Mouse (Mus musculus) myocyte (in vitro differentiated cells): ENCODE results near the gene Mfsd10. TPM values are rescaled to one million over a fixed set of nuclear protein-coding genes. Genes with fewer than 3 reads are reported as not detected.
A peak's percentile ranks its signal among the peaks of the same experiment; 100 is the strongest.

Experiments
- H3K27me3 ChIP-seq: one replicate; pipeline ENCODE4 v1.6.1; 2011; ENCODE audit not compliant: control insufficient read depth, insufficient read depth, insufficient read length
- H3K36me3 ChIP-seq: one replicate; pipeline ENCODE4 v1.6.1; 2011; ENCODE audit not compliant: control insufficient read depth, insufficient read depth
- H3K4me2 ChIP-seq: one replicate; pipeline ENCODE4 v1.6.1; 2011; ENCODE audit warnings: low read depth, control low read depth
- H3K4me3 ChIP-seq: one replicate; pipeline ENCODE4 v1.5.1; 2011; ENCODE audit warnings: mild to moderate bottlenecking, control low read depth, moderate library complexity
- H3K79me2 ChIP-seq: one replicate; pipeline ENCODE4 v1.6.1; 2011; ENCODE audit not compliant: control insufficient read depth, insufficient read depth
- H3ac ChIP-seq: one replicate; pipeline ENCODE4 v1.6.1; 2011; ENCODE audit not compliant: control insufficient read depth, insufficient read length
- CEBPB ChIP-seq: IDR thresholded peaks from 2 replicates; pipeline ENCODE4 v1.6.1; 2011; ENCODE audit warnings: mild to moderate bottlenecking, moderate library complexity; ENCODE audit not compliant: poor library complexity, insufficient read depth, severe bottlenecking
- E2F4 ChIP-seq: IDR thresholded peaks from one replicate; pipeline ENCODE4 v1.6.1; 2011; ENCODE audit warnings: mild to moderate bottlenecking, control low read depth, moderate library complexity; ENCODE audit not compliant: insufficient read depth
- MAX ChIP-seq: IDR thresholded peaks from one replicate; pipeline ENCODE4 v1.6.1; 2011; ENCODE audit warnings: low read depth, mild to moderate bottlenecking, control low read depth
- MYOD1 ChIP-seq, 3 experiments: IDR thresholded peaks; one replicate each; pipeline ENCODE4 v1.6.1; 2011; ENCODE audit warnings: control low read depth in 2 of 3, low read depth in 2 of 3, mild to moderate bottlenecking in 2 of 3, moderate library complexity in 1 of 3; ENCODE audit not compliant: insufficient read length in 2 of 3, control insufficient read depth in 1 of 3
- MYOG ChIP-seq, 3 experiments: IDR thresholded peaks; one replicate each; pipeline ENCODE4 v1.6.1; 2011; ENCODE audit warnings: control low read depth in 2 of 3, low read depth in 2 of 3, mild to moderate bottlenecking in 2 of 3; ENCODE audit not compliant: insufficient read length in 2 of 3, control insufficient read depth in 1 of 3, insufficient read depth in 1 of 3
- POLR2A ChIP-seq: IDR thresholded peaks from one replicate; pipeline ENCODE4 v1.6.1; 2011; ENCODE audit warnings: low read depth, mild to moderate bottlenecking, control low read depth, moderate library complexity; ENCODE audit not compliant: insufficient read length
- POLR2AphosphoS2 ChIP-seq: IDR thresholded peaks from one replicate; pipeline ENCODE4 v1.6.1; 2011; ENCODE audit warnings: low read depth, control low read depth; ENCODE audit not compliant: insufficient read length
- REST ChIP-seq: IDR thresholded peaks from one replicate; pipeline ENCODE4 v1.6.1; 2011; ENCODE audit warnings: mild to moderate bottlenecking, control low read depth, moderate library complexity; ENCODE audit not compliant: insufficient read depth, insufficient read length
- SRF ChIP-seq: IDR thresholded peaks from one replicate; pipeline ENCODE4 v1.6.1; 2011; ENCODE audit warnings: low read depth; ENCODE audit not compliant: control insufficient read depth, insufficient read length
- TCF12 ChIP-seq: IDR thresholded peaks from one replicate; pipeline ENCODE4 v1.6.1; 2011; ENCODE audit warnings: mild to moderate bottlenecking, control low read depth; ENCODE audit not compliant: poor library complexity, insufficient read depth, severe bottlenecking
- TCF3 ChIP-seq: IDR thresholded peaks from one replicate; pipeline ENCODE4 v1.6.1; 2011; ENCODE audit warnings: low read depth, control low read depth; ENCODE audit not compliant: insufficient read length
- USF1 ChIP-seq: IDR thresholded peaks from one replicate; pipeline ENCODE4 v1.6.1; 2011; ENCODE audit warnings: low read depth, mild to moderate bottlenecking, control low read depth, moderate library complexity
- polyA plus RNA-seq: library from polyadenylated mRNA; unstranded; fragments of >200 nt; fragmentation: generic; extraction: Trizol; gene quantifications from one replicate; pipeline ENCODE4 v1.2.1, GENCODE M21; 2012; ENCODE audit warnings: missing spikeins

The Mfsd10 gene
- polyA plus RNA-seq = 41.0 TPM

DNA sequence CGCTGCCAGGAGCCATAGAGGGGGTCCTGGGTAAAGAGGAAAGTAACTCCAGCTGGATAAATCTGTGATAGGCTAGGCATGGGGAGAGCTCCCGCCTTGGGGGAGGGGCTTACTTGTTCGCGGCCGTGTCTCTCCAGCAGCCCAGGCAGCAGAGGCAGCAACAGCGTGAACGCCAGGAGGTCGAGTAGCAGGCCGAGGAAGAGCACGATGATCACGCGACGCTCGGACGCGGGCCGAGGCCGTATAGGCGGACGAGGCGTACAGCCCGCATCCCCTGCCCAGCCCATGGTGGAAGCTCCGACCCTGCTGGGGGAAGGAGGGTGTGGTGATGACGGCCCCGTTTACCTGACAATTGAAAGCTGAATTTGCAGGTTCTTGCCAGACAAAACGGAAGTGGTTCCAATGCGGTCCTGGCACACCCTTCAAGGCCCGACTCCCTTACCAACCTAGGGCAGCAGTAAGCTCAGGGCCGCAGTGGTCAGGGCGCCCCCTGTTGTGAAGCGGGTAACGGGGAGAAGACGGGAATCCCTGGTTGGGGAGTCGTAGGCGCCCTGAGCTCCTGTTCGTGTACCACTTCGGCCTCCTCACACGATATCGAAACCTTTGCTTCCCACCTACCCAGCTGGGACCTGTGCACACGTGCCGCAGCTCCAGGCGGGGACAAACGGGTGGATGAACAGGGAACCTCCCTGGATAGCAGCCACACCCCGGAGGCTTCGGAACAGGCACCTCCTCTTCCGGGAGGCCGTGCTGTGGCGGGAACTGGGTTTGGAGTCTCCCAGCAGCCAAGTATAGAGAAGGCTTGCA lies at the start of gene Mfsd10:
Mfsd10 (minus strand) TSS at position 732 of the 807 bp plus-strand sequence.
- peaks cover 17% of the 10 kb centered on the region for H3K36me3 ChIP-seq

DNA sequence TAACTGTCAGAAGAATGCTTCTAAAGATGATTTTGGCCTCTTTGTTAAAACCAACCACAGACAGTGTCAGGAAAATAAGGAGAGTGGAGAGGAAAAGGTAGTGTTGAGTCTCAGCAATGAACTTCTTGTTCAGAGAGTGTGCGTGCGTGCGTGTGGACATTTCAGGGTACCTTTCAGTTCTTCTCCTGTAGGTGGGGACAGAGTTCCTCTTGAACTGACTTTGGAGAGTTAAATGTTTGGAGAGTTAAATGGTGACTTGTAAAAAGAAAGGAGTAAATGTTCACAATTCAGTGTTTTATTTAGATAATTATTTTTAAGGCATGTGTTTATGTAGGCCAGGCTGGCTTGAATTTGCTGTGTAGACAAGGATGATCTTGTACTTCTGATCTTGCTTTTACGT lies 33.3 kb upstream of the Mfsd10 start:
- no peaks in the 10 kb centered on the region for H3K27me3 ChIP-seq
- no peak overlapping the region for H3K4me2 ChIP-seq
- no peak overlapping the region for H3ac ChIP-seq
- no peak overlapping the region for H3K4me3 ChIP-seq
- TF ChIP-seq POLR2A = no peak
- TF ChIP-seq MAX = no peak
- TF ChIP-seq E2F4 = no peak
- TF ChIP-seq SRF = no peak
- no peak for TF ChIP-seq CEBPB
- TF ChIP-seq TCF3 = no peak
- no peak for TF ChIP-seq POLR2AphosphoS2
- no peak for TF ChIP-seq MYOG (IDR thresholded peaks at IDR 0.05; ENCODE audit: control insufficient read depth in 1 of 3, insufficient read depth in 1 of 3, insufficient read length in 2 of 3, low read depth in 2 of 3)
- no peak for TF ChIP-seq TCF12
- no peak for TF ChIP-seq REST
- no peak for TF ChIP-seq MYOD1 (IDR thresholded peaks at IDR 0.05; ENCODE audit: control insufficient read depth in 1 of 3, insufficient read length in 2 of 3, low read depth in 2 of 3)
- no peak for TF ChIP-seq USF1
- H3K79me2 ChIP-seq = no peaks in the 10 kb centered on the region
- no peaks in the 10 kb centered on the region for H3K36me3 ChIP-seq

More for the DNA sequence above, at the start of gene Mfsd10:
- Histone ChIP-seq H3K4me2 (peak within 1 kb of the TSS; percentile 84), H3K4me3 (peak within 1 kb of the TSS; percentile 63), H3K79me2 (no peaks in the 10 kb centered on the region), H3ac (peak within 1 kb of the TSS; percentile 68), H3K27me3 (no peaks in the 10 kb centered on the region)
- peak; percentile 74 for TF ChIP-seq E2F4
- peak in 1 of 3 experiments; percentile 17 for TF ChIP-seq MYOD1 (IDR thresholded peaks at IDR 0.05; ENCODE audit: control insufficient read depth in 1 of 3, insufficient read length in 2 of 3, low read depth in 2 of 3)
- peak; percentile 92 for TF ChIP-seq POLR2A
- TF ChIP-seq POLR2AphosphoS2 = peak; percentile 91
- no peak for TF ChIP-seq MAX

DNA sequence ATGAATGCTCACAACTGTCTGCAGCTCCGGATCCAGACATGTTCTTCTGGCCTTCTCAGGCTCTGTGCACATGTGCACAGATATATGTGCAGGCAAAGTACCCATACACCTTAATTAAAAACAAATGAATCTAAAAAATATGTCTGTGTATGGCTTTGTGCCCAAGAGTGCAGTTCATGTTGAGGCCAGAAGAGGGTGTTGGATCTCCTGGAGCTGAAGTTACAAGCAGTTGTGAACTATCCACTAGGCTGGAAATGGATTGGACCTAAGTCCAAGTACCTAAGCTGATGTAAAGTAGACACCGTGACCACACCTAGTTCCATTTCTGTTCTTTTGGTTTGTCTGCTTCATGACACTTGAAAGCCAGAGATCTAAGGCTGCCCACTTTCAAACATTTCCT lies 32.5 kb upstream of the Mfsd10 start:
- H3K27me3 ChIP-seq = no peaks in the 10 kb centered on the region
- no peaks in the 10 kb centered on the region for H3K79me2 ChIP-seq
- H3ac ChIP-seq = no peak overlapping the region
- H3K4me2 ChIP-seq = no peak overlapping the region
- no peak overlapping the region for H3K4me3 ChIP-seq
- no peaks in the 10 kb centered on the region for H3K36me3 ChIP-seq
- TF ChIP-seq USF1 = no peak
- no peak for TF ChIP-seq TCF3
- no peak for TF ChIP-seq POLR2AphosphoS2
- TF ChIP-seq SRF = no peak
- no peak for TF ChIP-seq MYOG (IDR thresholded peaks at IDR 0.05; ENCODE audit: control insufficient read depth in 1 of 3, insufficient read depth in 1 of 3, insufficient read length in 2 of 3, low read depth in 2 of 3)
- TF ChIP-seq REST = no peak
- TF ChIP-seq MAX = no peak
- no peak for TF ChIP-seq POLR2A
- TF ChIP-seq MYOD1 (IDR thresholded peaks at IDR 0.05; ENCODE audit: control insufficient read depth in 1 of 3, insufficient read length in 2 of 3, low read depth in 2 of 3) = no peak
- no peak for TF ChIP-seq E2F4

DNA sequence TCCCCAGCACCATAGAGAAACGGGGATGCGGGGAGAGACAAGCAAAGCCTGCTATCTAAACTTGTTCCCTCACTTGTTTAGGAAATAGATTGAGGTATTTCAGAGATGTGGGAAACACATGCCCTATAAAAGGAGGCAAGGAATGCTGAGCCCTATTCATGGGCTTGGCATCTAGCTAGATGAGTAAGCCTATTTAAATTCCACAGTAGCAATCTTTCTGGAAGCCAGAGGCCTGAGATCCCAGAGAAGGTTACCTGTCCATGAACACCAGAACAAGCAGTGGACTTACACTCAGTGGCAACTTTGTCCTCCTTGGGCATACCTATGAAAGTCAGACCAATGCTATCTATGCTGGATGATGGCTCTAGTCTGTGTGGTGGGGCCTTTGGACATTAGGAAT lies 26.2 kb upstream of the Mfsd10 start:
- TF ChIP-seq USF1 (no peak), REST (no peak), MAX (no peak), POLR2AphosphoS2 (no peak), CEBPB (no peak), MYOG (IDR thresholded peaks at IDR 0.05; ENCODE audit: control insufficient read depth in 1 of 3, insufficient read depth in 1 of 3, insufficient read length in 2 of 3, low read depth in 2 of 3) (no peak), TCF3 (no peak), E2F4 (no peak)
- no peak overlapping the region for H3ac ChIP-seq
- H3K4me3 ChIP-seq = no peak overlapping the region
- no peaks in the 10 kb centered on the region for H3K27me3 ChIP-seq
- H3K36me3 ChIP-seq = no peaks in the 10 kb centered on the region
- peaks cover 16% of the 10 kb centered on the region for H3K79me2 ChIP-seq
- no peak overlapping the region for H3K4me2 ChIP-seq

DNA sequence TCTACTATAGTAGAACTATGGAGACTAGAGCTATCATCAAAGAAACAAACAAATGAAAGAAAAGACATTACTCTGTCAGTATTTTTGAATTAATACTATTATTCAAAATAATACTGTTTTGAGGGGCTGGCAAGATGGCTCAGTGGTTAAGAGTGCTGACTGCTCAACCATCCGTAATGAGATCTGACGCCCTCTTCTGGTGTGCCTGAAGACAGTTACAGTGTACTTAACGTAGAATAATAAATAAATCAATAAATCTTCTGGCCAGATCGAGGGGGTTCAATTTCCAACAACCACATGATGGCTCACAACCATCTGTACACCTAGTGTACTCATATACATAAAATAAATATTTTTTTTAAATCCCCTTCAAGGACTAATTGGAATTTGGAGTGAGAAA lies 24.9 kb upstream of the Mfsd10 start:
- H3K4me3 ChIP-seq = no peak overlapping the region
- TF ChIP-seq TCF12 = no peak
- TF ChIP-seq CEBPB = no peak
- no peak for TF ChIP-seq REST
- TF ChIP-seq SRF = no peak
- TF ChIP-seq POLR2AphosphoS2 = no peak
- no peak for TF ChIP-seq MAX
- no peak for TF ChIP-seq TCF3
- no peak for TF ChIP-seq E2F4
- TF ChIP-seq POLR2A = no peak
- TF ChIP-seq MYOG (IDR thresholded peaks at IDR 0.05; ENCODE audit: control insufficient read depth in 1 of 3, insufficient read depth in 1 of 3, insufficient read length in 2 of 3, low read depth in 2 of 3) = no peak
- TF ChIP-seq USF1 = no peak
- no peak for TF ChIP-seq MYOD1 (IDR thresholded peaks at IDR 0.05; ENCODE audit: control insufficient read depth in 1 of 3, insufficient read length in 2 of 3, low read depth in 2 of 3)
- no peak overlapping the region for H3K4me2 ChIP-seq
- peaks cover 25% of the 10 kb centered on the region for H3K79me2 ChIP-seq
- H3ac ChIP-seq = no peak overlapping the region
- H3K27me3 ChIP-seq = no peaks in the 10 kb centered on the region
- H3K36me3 ChIP-seq = no peaks in the 10 kb centered on the region
